Mouse (Mus musculus) stomach, adult 2 months (tissue): ENCODE measurements around the gene Eva1a. TPM values are rescaled to one million over a fixed set of nuclear protein-coding genes. Genes with fewer than 3 reads are reported as not detected.

Experiments
- polyA plus RNA-seq: library from polyadenylated mRNA; depleted of rRNA; stranded (reverse); fragments of >200 nt; gene quantifications from 2 replicates; pipeline ENCODE4 v1.2.3, GENCODE M21; 2012; rRNA removed

The Eva1a gene
- 2.7 and 4.6 TPM in 2 replicates for polyA plus RNA-seq

GRCm38 (mm10) chr6:82040834-82041487 lies at the start of gene Eva1a:
Gene Eva1a, plus strand, starts transcription at chr6:82041043.

Other genes with a start within 250 kb of the Eva1a start
- 0.26 and 1.0 TPM in 2 replicates for gene Gcfc2, start 117.4 kb upstream of the Eva1a start, polyA plus RNA-seq
- gene Mrpl19, start 75.1 kb upstream of the Eva1a start, polyA plus RNA-seq: 1.3 and 2.0 TPM in 2 replicates